Mouse (Mus musculus) thymus, postnatal 14 days (tissue): ENCODE results near the gene Clta.

ENCODE experiments used
- DNase-seq: peaks from one replicate; pipeline ENCODE4 v3.0.0; 2021

Gene Clta

GRCm38 (mm10) chr4:44078358-44078933 is 74.2 kb downstream of the Clta start:
- no peak for DNase-seq
